28 mouse cellular contexts compared by ENCODE assay signal in the genomic region with DNA sequence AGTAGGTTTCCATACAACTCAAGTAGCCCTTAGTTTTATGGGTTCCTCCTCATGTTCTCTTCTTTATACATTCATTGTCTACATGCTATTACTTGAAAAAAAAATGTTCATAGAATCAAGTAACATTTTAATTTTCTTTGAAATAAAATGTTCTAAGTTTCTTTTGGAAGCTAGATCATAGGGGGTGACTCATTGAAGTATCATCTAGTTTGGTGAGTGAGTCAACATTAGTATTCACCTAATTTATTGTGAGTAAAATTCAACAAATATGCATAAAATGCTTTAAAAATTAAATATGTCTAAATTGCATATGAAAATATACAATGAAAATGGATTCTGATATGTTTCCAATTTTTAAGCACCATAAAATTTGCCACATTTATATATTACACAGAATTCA. TPM values are rescaled to one million over a fixed set of nuclear protein-coding genes. Genes with fewer than 3 reads are reported as not detected.
"Had no signal": no experiment of that assay in that cellular context is flagged by ENCODE, and none has a peak within 500 bp of the region (broad histone marks: within the 10 kb centered on the region; RNA-seq: fewer than 3 reads in every experiment).

No protein-coding gene starts in this region.

- ATAC-seq: hindbrain, embryonic 16.5 days; inflammation-experienced regulatory T-cells, adult 6 months; intestine, embryonic 15.5 days had no signal

- H3K36me3 ChIP-seq: hindbrain, embryonic 10.5 days; hindbrain, embryonic 12.5 days; intestine, embryonic 15.5 days; kidney, embryonic 15.5 days; limb, embryonic 12.5 days; liver, embryonic 13.5 days; liver, embryonic 15.5 days had no signal

- H3K4me3 ChIP-seq: gastrocnemius, adult 2 months; heart, embryonic 10.5 days; heart, embryonic 12.5 days; hindbrain, embryonic 10.5 days; hindbrain, embryonic 12.5 days; intestine, embryonic 15.5 days; kidney, embryonic 15.5 days; limb, embryonic 12.5 days; liver, embryonic 13.5 days; liver, embryonic 15.5 days had no signal

- H3K4me1 ChIP-seq: heart, embryonic 10.5 days; heart, embryonic 12.5 days; hindbrain, embryonic 10.5 days; hindbrain, embryonic 12.5 days; intestine, embryonic 15.5 days; kidney, embryonic 15.5 days; limb, embryonic 12.5 days; liver, embryonic 13.5 days; liver, embryonic 15.5 days had no signal

- H3K27me3 ChIP-seq: heart, embryonic 12.5 days; hindbrain, embryonic 12.5 days; intestine, embryonic 15.5 days; kidney, embryonic 15.5 days; limb, embryonic 12.5 days; liver, embryonic 13.5 days; liver, embryonic 15.5 days had no signal

- H3K27ac ChIP-seq: gastrocnemius, adult 2 months; heart, embryonic 10.5 days; hindbrain, embryonic 10.5 days; hindbrain, embryonic 12.5 days; hindbrain, embryonic 14.5 days; intestine, embryonic 15.5 days; kidney, embryonic 15.5 days; kidney, postnatal 0 days; limb, embryonic 12.5 days; liver, embryonic 13.5 days; liver, embryonic 15.5 days had no signal

- DNase-seq: gastrocnemius, adult 2 months; gastrocnemius, postnatal 10 days; gastrocnemius, postnatal 25 days; heart, adult 18-20 months; heart, postnatal 10 days; heart, postnatal 4 days; kidney, adult 11 months; kidney, adult 2 months; kidney, adult 9 months; kidney, postnatal 14 days; kidney, postnatal 36 days; layer of hippocampus, adult 9-11 months; layer of hippocampus, postnatal 36 days; left cerebral cortex, postnatal 4 days; liver; liver, embryonic 13.5 days had no signal

RNA-seq across cellular contexts. Expression of a gene that starts 43.2 kb away (rescaled TPM):
- polyA plus RNA-seq: inflammation-experienced regulatory T-cells, adult 6 months had no signal
